Mouse (Mus musculus) gonadal fat pad, adult 2 months (tissue): ENCODE data around the gene Serpinb6a. TPM values are rescaled to one million over a fixed set of nuclear protein-coding genes. Genes with fewer than 3 reads are reported as not detected.

Source experiments
- DNase-seq: peaks from one replicate; pipeline ENCODE4 v3.0.0-alpha.2; 2012; ENCODE audit warnings: low read depth
- polyA plus RNA-seq: library from polyadenylated mRNA; depleted of rRNA; stranded (reverse); fragments of >200 nt; gene quantifications from 2 replicates; pipeline ENCODE4 v1.2.3, GENCODE M21; 2012; rRNA removed

Gene Serpinb6a
- polyA plus RNA-seq, result 55.4 and 57.2 TPM in 2 replicates

DNA sequence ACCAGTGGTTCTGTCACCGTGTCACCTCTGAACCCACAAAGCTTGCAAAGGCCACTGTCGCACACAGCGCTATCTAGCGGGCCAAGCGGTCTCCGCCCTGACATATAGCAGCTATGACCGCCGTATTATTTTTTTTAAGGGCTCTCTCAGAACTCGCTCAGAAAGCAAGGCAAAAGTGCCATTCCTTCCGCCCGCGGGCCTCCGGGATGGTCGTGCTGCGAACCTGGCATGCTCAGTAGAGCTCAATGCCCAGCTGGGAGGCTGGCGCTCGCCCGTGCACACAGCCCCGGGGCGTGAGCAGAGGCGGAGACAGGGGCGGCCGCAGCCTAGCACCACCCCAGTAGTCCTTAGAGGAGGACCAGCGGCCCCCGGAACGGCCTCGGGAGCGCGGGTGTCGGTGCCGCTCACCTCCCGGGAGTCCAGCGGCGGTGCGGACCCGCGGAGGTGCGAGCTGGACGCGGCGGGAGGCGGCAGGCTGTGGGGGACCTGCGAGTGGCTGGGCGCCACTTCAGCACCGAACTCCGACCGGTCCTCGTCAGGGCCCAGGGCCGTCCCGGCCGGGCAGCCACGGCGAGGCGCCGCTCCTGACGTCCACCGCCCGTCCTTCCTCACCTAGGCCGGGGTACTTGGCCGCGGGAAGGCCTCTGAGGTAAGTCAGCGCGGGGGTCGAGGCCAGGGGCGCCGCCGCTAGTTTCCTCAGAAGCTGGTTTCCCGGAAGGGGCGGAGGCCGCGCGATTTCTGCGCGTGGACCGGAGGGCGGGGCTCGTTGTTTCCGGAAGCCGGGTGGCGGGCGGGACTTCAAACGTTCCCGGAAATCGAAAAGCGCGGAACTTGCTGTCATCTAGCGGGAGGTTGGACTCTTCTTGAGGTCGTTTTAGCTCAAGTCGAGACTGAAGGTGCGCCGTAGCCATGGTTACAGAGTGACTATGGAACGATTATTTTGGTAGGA, at the start of gene Serpinb6a, which contains the start of gene Ripk1:
Gene Serpinb6a (minus strand): TSS at position 737 of the 949 bp plus-strand sequence.
Gene Ripk1 (plus strand): TSS at position 306 of the 949 bp plus-strand sequence.
- peak; percentile 42 for DNase-seq

DNA sequence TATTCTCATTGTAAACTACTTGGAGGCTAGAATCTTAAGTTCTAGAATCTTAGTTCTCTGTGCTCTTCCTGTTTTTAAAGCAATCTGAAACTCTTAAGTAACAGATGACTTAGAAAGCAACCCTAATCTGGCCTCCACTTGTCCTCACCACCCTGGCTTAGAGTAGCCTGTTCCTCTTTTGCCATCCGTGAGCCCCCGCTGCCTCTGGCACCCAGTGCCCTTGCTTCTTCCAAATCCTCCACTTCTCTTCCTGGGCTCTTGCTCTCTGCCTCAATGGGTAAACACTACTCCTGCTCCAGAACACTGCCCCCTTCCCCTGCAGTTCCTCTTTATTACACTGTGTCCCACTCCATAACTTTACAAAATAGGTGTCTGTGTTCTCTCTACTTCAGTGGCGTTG, 49.1 kb upstream of the Serpinb6a start:
- DNase-seq, result no peak

DNA sequence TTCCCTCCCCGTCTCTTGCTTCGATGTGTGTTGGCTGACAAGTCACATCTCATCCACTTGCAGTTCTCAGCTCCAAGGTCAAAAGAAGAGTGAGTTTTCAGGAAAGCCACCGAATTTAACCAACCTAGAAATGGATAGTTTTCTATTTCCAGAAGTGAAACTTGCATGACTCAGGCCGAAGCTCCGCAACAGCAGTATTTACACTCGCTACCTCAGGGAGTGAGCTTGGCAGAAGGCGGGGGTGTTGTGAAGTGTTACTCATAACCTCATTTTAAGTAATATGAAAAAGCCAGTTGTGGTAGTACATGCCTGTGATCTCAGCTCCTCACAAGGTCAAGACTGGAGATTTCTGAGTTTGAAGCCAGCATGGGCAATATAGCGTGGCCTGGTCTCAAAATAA, 47.9 kb upstream of the Serpinb6a start:
- DNase-seq, result no peak

DNA sequence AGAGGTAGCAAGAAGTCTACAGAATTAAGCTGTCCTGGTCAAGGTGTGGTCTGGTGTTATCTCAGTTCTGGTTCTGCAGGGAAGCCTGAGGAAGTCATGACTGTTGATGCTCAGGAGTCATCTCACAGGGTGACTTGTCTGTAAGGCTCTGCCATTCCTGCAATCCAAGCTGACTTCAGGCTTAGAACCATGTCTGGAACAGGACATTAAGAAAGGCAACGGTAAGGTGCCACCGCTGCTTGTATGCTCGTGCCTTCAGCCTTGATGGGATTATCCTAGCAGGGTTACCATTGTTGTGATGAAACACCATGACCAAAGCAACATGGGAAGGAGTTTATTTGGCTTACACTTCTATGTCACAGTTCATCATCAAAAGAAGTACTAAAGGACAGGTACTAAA, 44.9 kb upstream of the Serpinb6a start:
- no peak for DNase-seq

DNA sequence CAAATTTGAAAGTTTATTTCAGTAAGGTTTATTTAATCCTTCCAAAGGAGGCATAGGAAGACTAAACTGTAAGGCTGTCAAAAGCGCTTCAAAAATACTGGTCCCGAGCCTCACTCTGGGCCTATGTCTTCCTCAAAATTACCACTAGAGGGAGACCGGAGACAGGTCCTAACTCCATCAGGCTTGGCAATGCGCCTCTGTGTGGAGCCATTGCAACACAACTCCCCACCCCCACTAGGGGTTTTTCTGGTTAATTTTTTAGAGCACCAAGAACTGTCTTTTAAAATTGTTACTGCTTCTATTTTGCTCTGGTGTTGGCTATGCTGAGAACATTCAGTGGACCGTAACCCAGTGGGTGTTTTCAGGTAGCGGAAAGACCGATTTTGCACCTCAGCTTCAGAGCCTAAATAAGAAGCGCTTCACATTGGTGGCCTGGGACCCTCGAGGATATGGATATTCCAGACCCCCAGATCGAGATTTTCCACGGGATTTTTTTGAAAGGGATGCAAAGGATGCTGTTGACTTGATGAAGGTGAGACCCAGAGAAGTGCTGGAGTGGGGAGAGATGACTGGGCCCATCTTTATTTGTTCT, 43.9 kb upstream of the Serpinb6a start:
- DNase-seq, result no peak

DNA sequence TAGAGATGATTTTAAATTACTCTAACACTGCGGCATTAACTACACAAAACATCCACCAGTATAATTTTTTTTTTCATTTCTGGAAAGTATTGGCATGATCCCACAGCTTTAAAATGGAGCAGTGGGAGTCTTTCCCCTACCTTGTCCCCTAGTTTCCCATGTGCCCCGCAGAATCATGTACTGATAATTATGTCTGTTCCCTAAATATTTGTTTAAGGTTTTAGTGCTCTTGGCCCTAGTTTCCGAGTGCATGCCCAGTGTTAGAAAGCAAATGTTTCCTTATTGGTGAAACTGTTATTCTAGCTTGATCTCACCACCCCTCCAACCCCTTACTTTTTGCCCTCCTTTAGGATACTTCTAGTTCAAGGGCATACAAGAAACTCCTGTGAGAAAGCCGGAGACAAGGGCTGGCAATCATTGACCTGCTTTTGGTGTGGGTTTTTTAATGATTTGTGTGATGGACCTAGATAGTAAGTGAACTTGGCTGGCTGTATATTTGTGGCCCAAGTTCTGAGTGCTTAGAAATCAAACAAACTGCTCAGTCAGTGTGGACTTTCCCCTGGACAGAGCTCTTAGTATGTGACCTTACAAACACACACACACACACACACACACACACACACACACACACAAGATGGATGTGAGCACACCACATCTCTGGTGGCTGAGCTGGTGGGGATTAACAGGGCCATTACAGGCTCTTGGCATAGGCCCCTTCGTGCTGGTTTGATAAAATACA, 43.1 kb upstream of the Serpinb6a start:
- DNase-seq, result no peak

DNA sequence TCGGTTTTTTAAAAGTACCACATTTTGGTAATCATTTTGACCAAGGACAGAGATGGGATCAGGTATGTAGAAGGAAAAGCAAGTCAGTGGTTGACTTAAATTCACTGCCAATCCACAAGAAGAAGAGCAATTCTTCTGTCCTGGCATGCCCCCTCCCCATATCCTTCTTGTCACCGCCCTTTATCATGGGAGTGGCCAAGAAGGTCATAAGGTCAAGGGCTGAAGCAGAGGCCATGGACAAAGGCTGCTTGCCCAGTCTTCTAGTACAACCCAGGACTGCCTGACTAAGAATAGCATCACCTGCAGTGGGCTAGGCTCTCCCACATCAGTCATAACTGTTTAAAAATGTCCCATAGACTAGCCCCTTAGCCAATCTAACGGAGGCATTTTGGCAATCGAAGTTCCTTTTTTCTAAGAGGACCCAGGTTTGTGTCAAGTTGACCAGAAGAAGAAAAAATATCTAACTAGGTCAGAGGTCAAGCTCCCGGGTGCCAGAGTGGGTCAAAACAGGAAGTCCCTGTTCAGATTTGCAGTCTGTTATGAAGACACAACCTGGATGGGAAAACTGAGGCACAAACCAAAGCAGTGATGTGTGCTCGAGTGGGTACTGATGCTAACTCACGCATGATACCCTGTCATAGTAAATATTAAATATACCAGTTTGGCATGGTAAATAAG, 41.3 kb upstream of the Serpinb6a start:
- no peak for DNase-seq

DNA sequence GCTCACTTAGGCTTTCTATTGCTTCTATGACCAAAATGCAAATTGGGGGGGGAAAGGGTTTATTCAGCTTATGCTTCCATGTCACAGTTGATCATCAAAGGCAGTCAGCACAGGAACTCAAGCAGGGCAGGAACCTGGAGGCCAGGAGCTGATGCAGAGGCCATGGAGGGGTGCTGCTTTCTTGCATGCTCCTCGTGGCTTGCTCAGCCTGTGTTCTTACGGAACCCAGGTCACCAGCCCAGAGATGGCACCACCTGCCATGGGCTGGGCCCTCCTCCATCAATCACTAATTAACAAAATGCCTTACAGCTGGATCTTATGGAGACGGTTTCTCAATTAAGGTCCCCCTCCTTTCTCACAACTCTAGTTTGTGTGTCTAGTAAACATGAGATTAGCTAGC, 37.5 kb upstream of the Serpinb6a start:
- no peak for DNase-seq

DNA sequence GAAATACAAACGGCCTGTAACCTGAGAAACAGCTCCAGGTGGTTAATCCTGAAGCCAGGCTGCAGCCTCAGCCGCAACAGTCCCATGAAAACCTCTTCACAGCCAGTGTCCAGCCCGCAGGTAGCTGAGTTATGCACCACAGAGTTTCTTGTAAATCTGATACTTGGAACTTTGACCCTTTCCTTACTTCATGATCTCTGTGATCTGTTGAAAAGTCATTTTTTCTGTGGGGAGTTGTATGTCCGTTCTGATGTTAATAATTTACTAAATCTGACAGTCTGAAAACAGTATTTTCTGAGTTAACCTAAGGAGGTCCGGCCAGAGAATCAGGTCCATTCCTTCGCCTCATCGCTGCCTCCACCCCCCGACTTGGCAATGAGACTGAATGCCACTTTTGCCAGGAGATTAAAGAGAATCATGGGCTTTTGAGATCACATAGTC, 36.3 kb upstream of the Serpinb6a start:
- no peak for DNase-seq

DNA sequence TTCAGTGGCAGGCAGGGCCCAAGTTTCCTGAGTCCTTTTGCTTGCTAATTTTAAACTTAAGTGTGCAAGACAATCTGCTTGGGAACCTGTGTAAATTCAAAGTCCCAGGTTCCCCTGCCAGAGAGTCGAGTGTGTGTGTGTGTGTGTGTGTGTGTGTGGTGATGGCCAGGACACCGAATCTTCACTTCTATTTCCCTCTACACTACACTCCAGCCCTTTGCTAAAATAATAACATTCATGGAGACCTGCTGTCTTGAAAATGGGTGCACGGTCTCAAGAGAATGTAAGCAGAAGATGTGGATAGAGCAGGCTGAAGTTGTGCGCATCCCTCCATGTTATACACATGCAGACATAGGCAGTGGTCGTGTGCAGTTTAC, 35.5 kb upstream of the Serpinb6a start:
- no peak for DNase-seq

DNA sequence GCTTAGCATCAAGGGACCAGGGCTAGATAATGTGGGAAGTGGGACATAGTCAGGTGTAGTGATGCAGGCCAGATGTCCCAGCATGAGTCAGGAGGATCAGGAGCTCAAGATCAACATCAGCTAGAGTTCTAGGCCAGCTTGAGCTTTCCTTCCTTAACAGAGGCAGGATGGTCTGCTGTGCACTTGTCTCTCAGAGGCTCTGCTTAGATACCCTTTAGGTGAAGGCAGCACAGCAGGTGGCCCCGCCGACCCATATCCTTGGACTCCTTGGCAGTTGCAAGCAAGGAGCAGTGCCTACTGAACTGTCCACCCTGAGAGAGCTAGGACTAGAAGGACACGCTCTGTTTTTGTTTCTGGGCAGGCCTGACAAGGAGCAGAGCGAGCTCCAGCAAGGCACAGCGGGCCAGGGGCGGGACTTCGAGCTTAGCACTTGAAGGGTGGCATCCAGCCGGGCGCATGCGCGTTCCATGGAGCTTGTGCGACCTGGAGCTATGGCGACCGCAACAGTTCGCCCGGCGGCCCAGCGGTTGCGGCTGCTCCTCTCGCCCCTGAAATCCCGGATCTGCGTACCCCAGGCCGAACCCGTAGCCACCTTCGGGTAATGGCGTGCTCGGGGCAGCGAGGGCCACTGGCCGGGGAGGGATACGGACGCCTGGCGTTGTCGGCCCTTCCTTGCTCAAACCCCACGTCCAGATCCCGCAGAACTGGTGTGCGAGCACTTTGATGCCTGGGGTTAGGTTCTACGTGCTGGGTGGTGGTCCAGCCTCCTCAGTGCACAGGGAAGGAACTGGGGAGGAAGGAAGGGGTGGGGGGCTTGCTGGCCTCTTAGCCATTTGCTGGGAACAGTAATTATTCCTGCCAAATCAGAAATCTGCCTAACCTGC, 34.8 kb upstream of the Serpinb6a start, which contains the start of gene Bphl:
Gene Bphl (plus strand): TSS at position 426 of the 884 bp plus-strand sequence.
- peak; percentile 42 for DNase-seq

DNA sequence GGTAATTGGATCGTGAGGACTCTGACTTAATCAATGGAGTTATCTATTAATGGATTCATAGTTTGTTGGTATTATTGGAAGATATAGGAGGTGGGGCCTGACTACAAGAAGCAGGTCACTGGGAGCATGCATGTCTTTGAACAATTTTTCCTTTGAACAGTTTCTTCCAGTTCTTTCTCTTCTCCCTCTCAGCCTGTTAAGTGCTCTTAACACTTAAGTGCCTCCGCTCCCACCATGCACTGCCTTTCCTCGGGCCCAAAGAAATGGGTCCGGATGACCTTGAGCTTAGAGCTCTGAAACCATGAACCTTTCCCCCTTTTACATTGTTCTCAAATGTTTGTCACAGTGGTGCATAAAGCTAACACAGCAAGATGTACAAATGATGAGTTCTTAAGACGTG, 34.1 kb upstream of the Serpinb6a start:
- DNase-seq, result no peak

DNA sequence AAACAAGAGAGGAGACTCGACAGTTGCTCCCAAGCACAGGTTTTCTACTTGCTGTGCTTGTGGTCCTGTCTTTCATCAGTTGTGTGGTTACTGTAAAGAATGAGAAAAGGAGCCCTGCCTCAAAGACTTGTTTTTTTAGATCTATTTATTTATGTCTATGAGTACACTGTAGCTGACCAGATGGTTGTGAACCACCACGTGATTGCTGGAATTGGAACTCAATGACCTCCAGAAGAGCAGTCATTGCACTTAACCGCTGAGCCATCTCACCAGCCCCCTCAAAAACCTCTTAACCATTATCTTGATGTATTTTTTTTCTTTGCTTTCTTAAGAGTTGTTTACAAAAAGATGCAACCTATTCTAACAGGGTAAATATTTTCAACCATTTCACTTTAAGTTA, 32.8 kb upstream of the Serpinb6a start:
- DNase-seq, result no peak

DNA sequence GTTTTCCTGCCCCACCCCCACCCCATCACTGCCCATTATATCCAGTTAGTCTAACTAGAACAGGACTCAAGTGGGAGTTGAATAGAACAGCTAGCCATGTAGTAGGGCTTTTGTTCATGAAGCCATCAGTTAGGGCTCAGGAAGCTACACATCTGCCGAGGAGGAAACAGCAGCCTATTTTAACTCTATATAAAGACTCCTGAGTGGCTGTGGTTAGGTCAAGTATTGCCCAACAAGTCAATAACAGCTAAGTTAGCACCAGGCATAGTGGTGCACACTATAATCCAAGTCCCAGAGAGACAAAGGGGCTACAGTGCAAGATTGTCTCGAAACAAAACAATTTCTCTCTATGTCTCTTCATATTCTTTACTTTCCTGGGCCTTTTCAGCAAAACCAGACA, 29.4 kb upstream of the Serpinb6a start:
- no peak for DNase-seq

DNA sequence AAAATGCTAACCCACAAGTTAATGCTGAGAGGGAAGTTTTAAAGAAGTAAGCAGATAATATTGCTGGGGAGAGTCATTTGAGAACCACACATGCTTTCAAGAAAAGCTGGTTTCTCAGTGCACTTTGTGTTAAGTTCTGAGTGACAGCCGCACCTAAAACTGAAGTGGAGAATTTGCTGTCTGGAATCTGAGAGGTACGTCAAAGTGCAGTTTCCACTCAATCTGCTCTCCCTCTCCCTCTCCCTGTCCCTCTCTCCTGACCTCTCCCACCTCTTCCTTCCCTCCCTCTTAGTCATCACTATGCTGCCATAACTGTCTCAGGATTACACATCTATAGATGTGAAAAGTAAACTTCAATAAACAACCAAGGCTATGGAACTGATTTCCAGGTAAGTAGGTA, 19.4 kb upstream of the Serpinb6a start:
- DNase-seq, result no peak

DNA sequence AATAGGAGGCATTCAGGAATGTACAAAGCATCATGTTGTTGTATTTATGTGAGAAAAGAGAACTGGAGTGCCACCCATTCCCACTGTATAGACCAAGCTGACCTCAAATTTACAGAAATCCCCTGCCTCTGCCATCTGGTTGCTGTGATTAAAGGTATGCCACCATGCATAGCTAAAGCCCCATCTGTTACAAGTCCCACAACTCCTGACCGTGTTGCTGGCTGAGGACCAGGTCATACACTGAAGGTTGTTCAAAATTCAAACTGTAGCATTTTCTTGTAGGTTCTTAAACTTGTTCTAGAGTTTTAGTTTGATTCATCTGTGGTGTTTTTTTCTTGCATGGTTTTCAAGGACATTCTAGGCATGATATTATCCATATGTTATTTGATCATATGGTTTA, 15.9 kb upstream of the Serpinb6a start:
- DNase-seq, result no peak

DNA sequence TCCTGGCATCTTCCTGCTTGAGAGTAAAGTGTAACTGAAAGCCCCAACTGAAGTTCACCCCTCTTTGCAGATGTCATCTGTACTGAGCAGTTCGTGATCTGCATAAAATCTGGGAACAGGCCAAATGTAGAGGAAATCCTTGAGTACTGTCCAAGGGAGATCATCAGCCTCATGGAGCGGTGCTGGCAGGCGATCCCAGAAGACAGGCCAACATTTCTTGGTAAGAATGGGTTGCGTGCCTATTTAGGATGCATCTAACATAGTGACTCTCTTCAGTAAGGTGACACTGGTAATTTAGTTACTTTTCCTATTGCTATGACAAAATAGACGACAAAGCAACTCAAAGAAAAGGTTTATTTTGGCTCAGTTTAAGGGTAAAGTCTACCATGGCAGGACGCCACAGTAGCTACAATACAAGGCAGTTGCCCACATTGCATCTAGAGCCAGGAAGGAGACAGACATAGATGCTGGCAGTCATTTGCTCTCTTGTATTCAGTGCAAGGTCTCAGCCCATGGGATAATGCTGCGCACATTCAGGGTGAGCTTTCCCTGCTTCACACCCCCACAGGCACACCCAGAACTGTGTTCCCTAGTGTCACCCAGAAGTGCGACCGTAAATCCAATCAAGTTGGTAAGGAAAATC, 14.5 kb upstream of the Serpinb6a start:
- DNase-seq, result no peak

DNA sequence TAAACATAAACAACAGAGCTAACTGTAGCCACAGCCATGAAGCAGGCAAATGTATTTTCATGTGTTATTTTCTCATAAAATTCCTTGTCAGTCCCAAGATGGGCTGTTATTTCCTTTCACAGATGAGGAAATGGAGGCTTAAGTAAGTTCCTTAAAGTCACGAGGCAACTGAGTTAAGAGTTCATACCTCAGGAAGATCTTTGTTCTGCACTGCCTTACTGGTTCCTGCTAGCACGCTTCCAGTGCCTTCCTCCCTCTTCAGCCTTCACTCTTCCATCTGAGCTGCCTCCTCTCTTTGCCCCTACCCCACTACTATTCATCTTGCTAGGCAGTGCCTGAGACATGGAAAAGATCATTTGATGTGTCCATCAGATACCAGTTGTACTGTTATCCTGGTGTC, 4.6 kb upstream of the Serpinb6a start:
- DNase-seq, result no peak

DNA sequence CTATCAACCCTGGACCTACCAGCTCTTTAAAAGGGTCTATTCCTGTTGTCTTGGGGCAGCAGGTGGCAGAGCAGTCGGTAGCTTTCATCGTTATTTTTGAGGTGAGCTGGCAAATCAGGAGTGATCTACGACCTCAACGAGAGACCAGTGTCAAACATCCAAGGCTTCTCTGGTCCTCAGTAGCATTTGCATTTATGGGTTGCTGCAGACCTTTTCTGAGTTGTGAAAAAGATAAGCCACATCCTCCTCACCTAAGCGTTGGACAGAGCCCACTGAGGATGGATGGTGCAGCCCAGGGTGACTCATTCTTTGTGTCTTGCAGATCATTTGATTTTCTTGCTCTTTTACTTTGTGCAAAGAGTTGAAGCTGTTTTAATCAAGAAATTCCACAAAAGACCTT, 464 bp upstream of the Serpinb6a start:
- DNase-seq, result no peak

DNA sequence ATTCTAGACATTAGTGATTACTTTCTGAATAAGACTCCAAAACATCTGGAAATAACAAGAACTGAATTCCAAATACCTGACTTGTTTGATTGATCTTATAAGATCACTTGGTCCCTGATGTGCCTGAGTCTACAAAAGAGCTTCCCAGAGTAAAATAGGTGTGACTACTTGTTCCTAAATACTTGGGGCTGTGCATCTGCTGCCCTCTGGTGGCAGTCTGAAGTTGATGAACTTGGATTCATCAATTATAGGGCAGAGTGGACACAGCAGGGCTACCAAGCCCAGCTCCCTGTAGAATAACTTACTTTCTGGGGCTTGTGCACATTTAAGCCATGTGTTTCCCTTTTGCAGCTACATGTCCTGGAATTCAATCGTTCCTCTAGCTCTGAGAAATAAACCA, 7.4 kb downstream of the Serpinb6a start:
- DNase-seq, result no peak
